Mouse (Mus musculus) CH12.LX (cell line): ENCODE measurements around the gene Fyttd1. TPM values are rescaled to one million over a fixed set of nuclear protein-coding genes. Genes with fewer than 3 reads are reported as not detected.
"Not testable (repeated sequence)": the region's sequence is repeated elsewhere in the genome, so short reads cannot be mapped to it uniquely, and the experiment has no call there.

Source experiments
- DNase-seq: peaks from one replicate; pipeline ENCODE4 v3.0.0-alpha.2; 2013; ENCODE audit errors: extremely low read depth
- H3K27ac ChIP-seq: 2 replicates; pipeline ENCODE4 v1.5.1; 2012; ENCODE audit warnings: low read depth, mild to moderate bottlenecking, control low read depth, moderate library complexity; ENCODE audit not compliant: insufficient read depth
- H3K27me3 ChIP-seq: replicated peaks from 2 replicates; pipeline ENCODE3; 2012; ENCODE audit warnings: inconsistent platforms
- H3K36me3 ChIP-seq, 2 experiments: replicated peaks in 1 of 2; 2 replicates each; pipeline versions ENCODE3 to v1.6.1; 2012; ENCODE audit warnings: inconsistent platforms in 1 of 2, low read length in 1 of 2, mild to moderate bottlenecking in 1 of 2, mixed read lengths in 1 of 2, moderate library complexity in 1 of 2; ENCODE audit not compliant: control insufficient read depth in 1 of 2, insufficient read depth in 1 of 2
- H3K4me1 ChIP-seq, 2 experiments: 2 replicates each; pipeline ENCODE4 v1.6.1; 2012; ENCODE audit warnings: inconsistent platforms in 1 of 2, moderate library complexity in 1 of 2; ENCODE audit not compliant: insufficient read depth in 2 of 2, control insufficient read depth in 1 of 2
- H3K4me2 ChIP-seq: 2 replicates; pipeline ENCODE4 v1.6.1; 2012; ENCODE audit warnings: low read depth, mild to moderate bottlenecking, control low read depth; ENCODE audit not compliant: poor library complexity, insufficient read depth, severe bottlenecking
- H3K4me3 ChIP-seq, 3 experiments: fragments of 150-350 bp in 1 of 3; sonication (generic) in 1 of 3; replicated peaks in 1 of 3; 2 replicates each; pipeline versions ENCODE3 to v1.5.1; 2011 to 2012; ENCODE audit warnings: low read depth in 2 of 3, low read length in 2 of 3, mild to moderate bottlenecking in 2 of 3, moderate library complexity in 2 of 3, control low read depth in 1 of 3, improper control_type of control experiment in 1 of 3, inconsistent platforms in 1 of 3, mixed read lengths in 1 of 3; ENCODE audit not compliant: poor library complexity in 1 of 3
- H3K79me2 ChIP-seq: replicated peaks from 2 replicates; pipeline ENCODE4 v1.6.1; 2012; ENCODE audit warnings: mild to moderate bottlenecking, moderate library complexity; ENCODE audit not compliant: control insufficient read depth, poor library complexity, insufficient read depth, severe bottlenecking; ENCODE audit errors: extremely low read depth
- H3K9ac ChIP-seq: 2 replicates; pipeline ENCODE4 v1.6.1; 2012; ENCODE audit warnings: low read depth, mild to moderate bottlenecking, control low read depth, moderate library complexity; ENCODE audit not compliant: insufficient read depth
- H3K9me3 ChIP-seq: replicated peaks from 2 replicates; pipeline ENCODE3; 2012; ENCODE audit warnings: low read length, inconsistent platforms, mixed read lengths
- CHD1 ChIP-seq: IDR thresholded peaks from 2 replicates; pipeline ENCODE4 v1.6.1; 2012; ENCODE audit warnings: low read depth, low read length, improper control_type of control experiment, inconsistent platforms
- CTCF ChIP-seq, 2 experiments: IDR thresholded peaks in 1 of 2; conservative IDR thresholded peaks in 1 of 2; 2 replicates each; pipeline ENCODE4 v1.5.1; 2011 to 2012; ENCODE audit warnings: low read depth in 2 of 2, low read length in 2 of 2, improper control_type of control experiment in 1 of 2, inconsistent platforms in 1 of 2, mild to moderate bottlenecking in 1 of 2, moderate library complexity in 1 of 2
- ELF1 ChIP-seq: IDR thresholded peaks from 2 replicates; pipeline ENCODE4 v1.6.1; 2014; ENCODE audit warnings: low read depth, mild to moderate bottlenecking, inconsistent platforms, low read length, improper control_type of control experiment
- JUND ChIP-seq: conservative IDR thresholded peaks from 2 replicates; pipeline ENCODE4 v1.6.1; 2011; ENCODE audit warnings: low read depth, low read length, improper control_type of control experiment
- MAZ ChIP-seq: IDR thresholded peaks from 2 replicates; pipeline ENCODE4 v1.6.1; 2012; ENCODE audit warnings: low read depth, mild to moderate bottlenecking, inconsistent platforms, low read length, improper control_type of control experiment, moderate library complexity
- MYC ChIP-seq: IDR thresholded peaks from 2 replicates; pipeline ENCODE4 v1.6.1; 2011; ENCODE audit warnings: low read depth, mild to moderate bottlenecking, improper control_type of control experiment, low read length
- NRF1 ChIP-seq: IDR thresholded peaks from 2 replicates; pipeline ENCODE4 v1.6.1; 2014; ENCODE audit warnings: low read depth, mild to moderate bottlenecking, inconsistent platforms, low read length, improper control_type of control experiment, moderate library complexity
- POLR2AphosphoS2 ChIP-seq: IDR thresholded peaks from 2 replicates; pipeline ENCODE4 v1.6.1; 2011; ENCODE audit warnings: low read depth, low read length, improper control_type of control experiment
- TBP ChIP-seq: conservative IDR thresholded peaks from 2 replicates; pipeline ENCODE4 v1.6.1; 2011; ENCODE audit warnings: low read depth, low read length, improper control_type of control experiment
- UBTF ChIP-seq: IDR thresholded peaks from 2 replicates; pipeline ENCODE4 v1.6.1; 2012; ENCODE audit warnings: low read depth, mild to moderate bottlenecking, inconsistent platforms, low read length, improper control_type of control experiment, moderate library complexity
- USF1 ChIP-seq: IDR thresholded peaks from 2 replicates; pipeline ENCODE4 v1.6.1; 2014; ENCODE audit warnings: low read depth, mild to moderate bottlenecking, inconsistent platforms, low read length, improper control_type of control experiment
- ZNF384 ChIP-seq: IDR thresholded peaks from 2 replicates; pipeline ENCODE4 v1.6.1; 2012; ENCODE audit warnings: low read depth, low read length, improper control_type of control experiment, inconsistent platforms
- dilution Hi-C: fragments of 300-500 bp; cut with MboI; formaldehyde crosslinking; loops from 2 replicates; pipeline ENCODE4 v1.14.3; 2020; ENCODE audit warnings: low sequenced_read_pairs; ENCODE audit not compliant: extremely low pct_unique_long_range_greater_than_20kb, extremely low pct_ligation_motif_present
- in situ Hi-C: fragments of 300-500 bp; cut with MboI; formaldehyde crosslinking; loops from 3 replicates; pipeline ENCODE4 v1.14.3; 2019; ENCODE audit warnings: low sequenced_read_pairs, low pct_ligation_motif_present, low pct_unique_long_range_greater_than_20kb, mixed read lengths
- polyA plus RNA-seq: library from polyadenylated mRNA; unstranded; fragments of >175 nt; gene quantifications from 2 replicates; pipeline ENCODE4 v1.2.1, GENCODE M21; 2012; ENCODE audit warnings: low read depth; ENCODE audit not compliant: insufficient read length
- total RNA-seq, 2 experiments: library from RNA; depleted of rRNA; stranded (reverse); fragments of 300-350 nt in 1 of 2; fragments of >200 nt in 1 of 2; gene quantifications; 2 replicates each; pipeline ENCODE4 v1.2.3; 2012 to 2014

The Fyttd1 gene
- total and polyA plus RNA-seq, 3 experiments: 148 to 264 (median 168) TPM

DNA sequence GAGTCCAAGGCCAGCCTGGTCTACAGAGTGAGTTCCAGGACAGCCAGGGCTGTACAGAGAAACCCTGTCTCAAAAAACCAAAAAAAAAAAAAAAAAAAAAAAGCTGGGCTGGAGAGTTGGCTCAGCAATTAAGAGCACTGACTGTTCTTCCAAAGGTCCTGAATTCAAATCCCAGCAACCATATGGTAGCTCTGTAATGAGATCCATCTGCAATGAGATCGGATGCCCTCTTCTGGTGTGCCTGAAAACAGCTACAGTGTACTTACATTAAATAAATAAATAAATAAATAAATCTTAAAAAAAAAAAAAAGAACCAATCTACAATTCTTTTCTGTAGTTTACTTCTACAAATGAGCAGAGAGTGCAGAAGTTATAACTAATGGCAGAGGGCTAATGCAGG, 2.0 kb upstream of the Fyttd1 start:
- H3K4me2 ChIP-seq, in situ Hi-C loops, H3K9me3 ChIP-seq, H3K27ac ChIP-seq, DNase-seq: not testable (repeated sequence)
- Histone ChIP-seq H3K4me1 (peaks cover 9 to 67% of the 10 kb centered on the region in 2 experiments), H3K4me3 (peak overlapping the region in 1 of 3 experiments; percentile 90), H3K36me3 (peaks cover 3 to 16% of the 10 kb centered on the region in 2 experiments)
- peak; percentile 46 for TF ChIP-seq ZNF384
- TF ChIP-seq CTCF (conservative IDR thresholded peaks at IDR 0.05 in 1 of 2, IDR thresholded peaks at IDR 0.05 in 1 of 2; ENCODE audit: low read depth in 2 of 2, low read length in 2 of 2): 0 out of 4 replicates have a peak, but pooled peaks of 1 of the 2 experiments have one; percentile 5
- TF ChIP-seq, all 38 proteins: peak for 2; not testable (repeated sequence) for 36
- H3K79me2 ChIP-seq: peaks cover 20% of the 10 kb centered on the region
- dilution Hi-C loops, H3K9ac ChIP-seq, H3K27me3 ChIP-seq: not testable (repeated sequence)

DNA sequence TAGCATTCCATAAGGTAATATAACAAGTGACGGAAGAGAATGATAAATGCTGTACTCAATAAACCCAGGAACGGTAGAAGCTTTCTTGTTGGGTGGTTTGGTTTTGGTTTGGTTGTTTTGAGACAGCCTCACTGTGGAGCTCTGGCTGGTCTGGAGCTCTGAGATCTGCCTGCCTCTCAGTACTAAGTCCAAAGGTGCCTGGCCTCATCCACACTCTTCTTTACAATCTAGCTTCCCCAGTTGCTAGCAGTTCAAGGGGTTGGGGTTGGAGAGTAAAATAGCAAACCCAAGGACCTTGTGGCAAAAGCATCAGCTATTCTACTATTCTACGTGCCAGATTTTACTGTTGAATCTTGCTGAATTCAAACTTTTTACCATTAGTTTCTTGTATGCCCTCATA, 1.5 kb upstream of the Fyttd1 start:
- Histone ChIP-seq H3K27ac (no peak overlapping the region), H3K4me1 (peaks cover 9 to 70% of the 10 kb centered on the region in 2 experiments)
- no peak for DNase-seq
- no peak for TF ChIP-seq USF1
- TF ChIP-seq JUND: no peak
- no peak for TF ChIP-seq ELF1
- no peak for TF ChIP-seq TBP
- no peak for TF ChIP-seq NRF1
- no peak for TF ChIP-seq POLR2AphosphoS2
- TF ChIP-seq MAZ: no peak
- TF ChIP-seq, all 38 proteins: peak for 0
- dilution Hi-C loops: no loop called here
- H3K9ac ChIP-seq: no peak overlapping the region
- H3K4me3 ChIP-seq: peak overlapping the region in 1 of 3 experiments; percentile 90
- no peaks in the 10 kb centered on the region for H3K27me3 ChIP-seq
- no peaks in the 10 kb centered on the region for H3K9me3 ChIP-seq
- in situ Hi-C loops: no loop called here
- H3K36me3 ChIP-seq: peaks cover 3 to 22% of the 10 kb centered on the region in 2 experiments
- 0 out of 2 replicates have a peak overlapping the region, but pooled peaks have one; percentile 21 for H3K4me2 ChIP-seq
- peaks cover 26% of the 10 kb centered on the region for H3K79me2 ChIP-seq

DNA sequence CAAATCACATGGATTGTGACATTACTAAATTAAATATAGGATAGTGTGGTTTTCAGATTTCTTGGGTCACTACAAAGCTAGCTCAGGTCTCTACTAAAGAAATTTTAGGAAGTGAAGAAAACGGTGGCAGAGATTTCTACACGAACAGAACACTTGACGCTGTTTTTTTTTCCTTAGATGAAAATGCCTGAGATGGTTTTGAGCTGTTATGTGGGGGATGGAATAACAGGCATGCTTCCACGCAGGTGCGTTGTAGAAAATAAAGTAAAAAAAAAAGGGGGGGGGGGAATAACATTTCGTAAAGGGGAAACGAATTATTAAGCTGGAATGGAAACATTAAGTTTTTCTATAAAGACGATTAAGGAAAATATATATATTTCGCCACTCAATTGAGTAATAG, 469 bp upstream of the Fyttd1 start:
- Histone ChIP-seq H3K4me1 (peaks cover 12 to 74% of the 10 kb centered on the region in 2 experiments), H3K79me2 (peaks cover 32% of the 10 kb centered on the region), H3K9ac (peak overlapping the region; percentile 55), H3K27me3 (no peaks in the 10 kb centered on the region), H3K4me3 (peak overlapping the region; percentile 76 to 94 (median 90)), H3K27ac (no peak overlapping the region), H3K4me2 (peak overlapping the region; percentile 10; the same call in 1 of the 2 replicates), H3K9me3 (no peaks in the 10 kb centered on the region), H3K36me3 (peaks cover 3 to 26% of the 10 kb centered on the region in 2 experiments)
- TF ChIP-seq UBTF: no peak
- TF ChIP-seq CTCF (conservative IDR thresholded peaks at IDR 0.05 in 1 of 2, IDR thresholded peaks at IDR 0.05 in 1 of 2; ENCODE audit: low read depth in 2 of 2, low read length in 2 of 2): no peak
- 0 out of 2 replicates have a peak, but pooled peaks have one; percentile 36 for TF ChIP-seq MYC
- peak; percentile 79 for TF ChIP-seq ZNF384
- TF ChIP-seq CHD1: 0 out of 2 replicates have a peak, but pooled peaks have one; percentile 42
- in situ Hi-C loops: no loop called here
- dilution Hi-C loops: no loop called here
- no peak for DNase-seq
